Mouse (Mus musculus) CH12.LX (cell line): ENCODE results near the gene Sec61g. TPM values are rescaled to one million over a fixed set of nuclear protein-coding genes. Genes with fewer than 3 reads are reported as not detected.

ENCODE experiments used
- DNase-seq: peaks from one replicate; pipeline ENCODE4 v3.0.0-alpha.2; 2013; ENCODE audit errors: extremely low read depth
- H3K27ac ChIP-seq: 2 replicates; pipeline ENCODE4 v1.5.1; 2012; ENCODE audit warnings: low read depth, mild to moderate bottlenecking, control low read depth, moderate library complexity; ENCODE audit not compliant: insufficient read depth
- H3K27me3 ChIP-seq: replicated peaks from 2 replicates; pipeline ENCODE3; 2012; ENCODE audit warnings: inconsistent platforms
- H3K36me3 ChIP-seq, 2 experiments: replicated peaks in 1 of 2; 2 replicates each; pipeline versions ENCODE3 to v1.6.1; 2012; ENCODE audit warnings: inconsistent platforms in 1 of 2, low read length in 1 of 2, mild to moderate bottlenecking in 1 of 2, mixed read lengths in 1 of 2, moderate library complexity in 1 of 2; ENCODE audit not compliant: control insufficient read depth in 1 of 2, insufficient read depth in 1 of 2
- H3K4me1 ChIP-seq, 2 experiments: 2 replicates each; pipeline ENCODE4 v1.6.1; 2012; ENCODE audit warnings: inconsistent platforms in 1 of 2, moderate library complexity in 1 of 2; ENCODE audit not compliant: insufficient read depth in 2 of 2, control insufficient read depth in 1 of 2
- H3K4me2 ChIP-seq: 2 replicates; pipeline ENCODE4 v1.6.1; 2012; ENCODE audit warnings: low read depth, mild to moderate bottlenecking, control low read depth; ENCODE audit not compliant: poor library complexity, insufficient read depth, severe bottlenecking
- H3K4me3 ChIP-seq, 3 experiments: fragments of 150-350 bp in 1 of 3; sonication (generic) in 1 of 3; replicated peaks in 1 of 3; 2 replicates each; pipeline versions ENCODE3 to v1.5.1; 2011 to 2012; ENCODE audit warnings: low read depth in 2 of 3, low read length in 2 of 3, mild to moderate bottlenecking in 2 of 3, moderate library complexity in 2 of 3, control low read depth in 1 of 3, improper control_type of control experiment in 1 of 3, inconsistent platforms in 1 of 3, mixed read lengths in 1 of 3; ENCODE audit not compliant: poor library complexity in 1 of 3
- H3K79me2 ChIP-seq: replicated peaks from 2 replicates; pipeline ENCODE4 v1.6.1; 2012; ENCODE audit warnings: mild to moderate bottlenecking, moderate library complexity; ENCODE audit not compliant: control insufficient read depth, poor library complexity, insufficient read depth, severe bottlenecking; ENCODE audit errors: extremely low read depth
- H3K9ac ChIP-seq: 2 replicates; pipeline ENCODE4 v1.6.1; 2012; ENCODE audit warnings: low read depth, mild to moderate bottlenecking, control low read depth, moderate library complexity; ENCODE audit not compliant: insufficient read depth
- H3K9me3 ChIP-seq: replicated peaks from 2 replicates; pipeline ENCODE3; 2012; ENCODE audit warnings: low read length, inconsistent platforms, mixed read lengths
- CTCF ChIP-seq, 2 experiments: IDR thresholded peaks in 1 of 2; conservative IDR thresholded peaks in 1 of 2; 2 replicates each; pipeline ENCODE4 v1.5.1; 2011 to 2012; ENCODE audit warnings: low read depth in 2 of 2, low read length in 2 of 2, improper control_type of control experiment in 1 of 2, inconsistent platforms in 1 of 2, mild to moderate bottlenecking in 1 of 2, moderate library complexity in 1 of 2
- E2F4 ChIP-seq: IDR thresholded peaks from 2 replicates; pipeline ENCODE4 v1.6.1; 2011; ENCODE audit warnings: low read depth, low read length, improper control_type of control experiment; ENCODE audit not compliant: insufficient replicate concordance
- EP300 ChIP-seq: IDR thresholded peaks from 2 replicates; pipeline ENCODE4 v1.6.1; 2011; ENCODE audit warnings: low read length, improper control_type of control experiment
- ETS1 ChIP-seq: conservative IDR thresholded peaks from 2 replicates; pipeline ENCODE4 v1.6.1; 2012; ENCODE audit warnings: low read depth, mild to moderate bottlenecking, inconsistent platforms, low read length, improper control_type of control experiment, moderate library complexity
- HCFC1 ChIP-seq: IDR thresholded peaks from 2 replicates; pipeline ENCODE4 v1.6.1; 2012; ENCODE audit warnings: low read depth, mild to moderate bottlenecking, inconsistent platforms, low read length, improper control_type of control experiment
- IRF4 ChIP-seq: IDR thresholded peaks from 2 replicates; pipeline ENCODE4 v1.6.1; 2014; ENCODE audit warnings: low read depth, mild to moderate bottlenecking, inconsistent platforms, low read length, improper control_type of control experiment
- MEF2A ChIP-seq: IDR thresholded peaks from 2 replicates; pipeline ENCODE4 v1.6.1; 2014; ENCODE audit warnings: low read depth, mild to moderate bottlenecking, inconsistent platforms, low read length, improper control_type of control experiment, borderline replicate concordance
- MYC ChIP-seq: IDR thresholded peaks from 2 replicates; pipeline ENCODE4 v1.6.1; 2011; ENCODE audit warnings: low read depth, mild to moderate bottlenecking, improper control_type of control experiment, low read length
- NELFE ChIP-seq: IDR thresholded peaks from 2 replicates; pipeline ENCODE4 v1.6.1; 2011; ENCODE audit warnings: low read depth, low read length, improper control_type of control experiment
- POLR2AphosphoS2 ChIP-seq: IDR thresholded peaks from 2 replicates; pipeline ENCODE4 v1.6.1; 2011; ENCODE audit warnings: low read depth, low read length, improper control_type of control experiment
- RAD21 ChIP-seq: IDR thresholded peaks from 2 replicates; pipeline ENCODE4 v1.6.1; 2011; ENCODE audit warnings: low read depth, mild to moderate bottlenecking, low read length, improper control_type of control experiment, moderate library complexity
- SMC3 ChIP-seq: IDR thresholded peaks from 2 replicates; pipeline ENCODE4 v1.6.1; 2011; ENCODE audit warnings: low read depth, low read length, improper control_type of control experiment
- ZMIZ1 ChIP-seq: IDR thresholded peaks from 2 replicates; pipeline ENCODE4 v1.6.1; 2012; ENCODE audit warnings: low read depth, mild to moderate bottlenecking, inconsistent platforms, low read length, improper control_type of control experiment
- ZNF384 ChIP-seq: IDR thresholded peaks from 2 replicates; pipeline ENCODE4 v1.6.1; 2012; ENCODE audit warnings: low read depth, low read length, improper control_type of control experiment, inconsistent platforms
- dilution Hi-C: fragments of 300-500 bp; cut with MboI; formaldehyde crosslinking; loops from 2 replicates; pipeline ENCODE4 v1.14.3; 2020; ENCODE audit warnings: low sequenced_read_pairs; ENCODE audit not compliant: extremely low pct_unique_long_range_greater_than_20kb, extremely low pct_ligation_motif_present
- in situ Hi-C: fragments of 300-500 bp; cut with MboI; formaldehyde crosslinking; loops from 3 replicates; pipeline ENCODE4 v1.14.3; 2019; ENCODE audit warnings: low sequenced_read_pairs, low pct_ligation_motif_present, low pct_unique_long_range_greater_than_20kb, mixed read lengths
- polyA plus RNA-seq: library from polyadenylated mRNA; unstranded; fragments of >175 nt; gene quantifications from 2 replicates; pipeline ENCODE4 v1.2.1, GENCODE M21; 2012; ENCODE audit warnings: low read depth; ENCODE audit not compliant: insufficient read length
- total RNA-seq, 2 experiments: library from RNA; depleted of rRNA; stranded (reverse); fragments of 300-350 nt in 1 of 2; fragments of >200 nt in 1 of 2; gene quantifications; 2 replicates each; pipeline ENCODE4 v1.2.3; 2012 to 2014

The Sec61g gene
- total and polyA plus RNA-seq, 3 experiments: 21.7 to 139 (median 64.5) TPM

- Histone ChIP-seq H3K4me2 (no peak overlapping the region), H3K36me3 (no peaks in the 10 kb centered on the region), H3K27ac (no peak overlapping the region), H3K79me2 (no peaks in the 10 kb centered on the region), H3K4me3 (no peak overlapping the region), H3K9ac (no peak overlapping the region), H3K9me3 (no peaks in the 10 kb centered on the region), H3K27me3 (no peaks in the 10 kb centered on the region), H3K4me1 (peaks cover 6 to 63% of the 10 kb centered on the region in 2 experiments)
- dilution Hi-C loops: no loop called here
- TF ChIP-seq NELFE: no peak
- no peak for TF ChIP-seq POLR2AphosphoS2
- TF ChIP-seq ZMIZ1: no peak
- peak; percentile 68 for TF ChIP-seq ZNF384
- TF ChIP-seq HCFC1: no peak
- peak; percentile 19; the same call in 1 of the 2 replicates for TF ChIP-seq ETS1
- peak; percentile 45; the same call in 1 of the 2 replicates for TF ChIP-seq EP300
- TF ChIP-seq IRF4: no peak
- in situ Hi-C loops: no loop called here
- peak; percentile 65 for DNase-seq
Measured at GRCm38 (mm10) chr11:16534582-16535553, 26.6 kb upstream of the Sec61g start.

GRCm38 (mm10) chr11:16532877-16533276 lies 24.6 kb upstream of the Sec61g start:
- H3K9me3 ChIP-seq: no peaks in the 10 kb centered on the region
- DNase-seq: peak; percentile 94
- H3K79me2 ChIP-seq: no peaks in the 10 kb centered on the region
- no peak overlapping the region for H3K4me3 ChIP-seq
- dilution Hi-C loops: no loop called here
- H3K27me3 ChIP-seq: no peaks in the 10 kb centered on the region
- in situ Hi-C loops: no loop called here
- peaks cover 11 to 80% of the 10 kb centered on the region in 2 experiments for H3K4me1 ChIP-seq
- TF ChIP-seq E2F4: 0 out of 2 replicates have a peak, but pooled peaks have one; percentile 11
- TF ChIP-seq RAD21: peak; percentile 60
- 0 out of 2 replicates have a peak, but pooled peaks have one; percentile 33 for TF ChIP-seq MEF2A
- TF ChIP-seq CTCF (conservative IDR thresholded peaks at IDR 0.05 in 1 of 2, IDR thresholded peaks at IDR 0.05 in 1 of 2; ENCODE audit: low read depth in 2 of 2, low read length in 2 of 2): peak; percentile 50 to 88; a peak in 3 of 4 replicates
- 0 out of 2 replicates have a peak, but pooled peaks have one; percentile 23 for TF ChIP-seq MYC
- peak; percentile 45 for TF ChIP-seq ETS1
- TF ChIP-seq SMC3: peak; percentile 74
- TF ChIP-seq HCFC1: no peak
- TF ChIP-seq EP300: no peak
- H3K36me3 ChIP-seq: no peaks in the 10 kb centered on the region
- H3K4me2 ChIP-seq: peak overlapping the region; percentile 64; the same call in 1 of the 2 replicates
- no peak overlapping the region for H3K9ac ChIP-seq
- no peak overlapping the region for H3K27ac ChIP-seq
